Comparison of ENCODE assay signal across 16 mouse cellular contexts in the genomic region with DNA sequence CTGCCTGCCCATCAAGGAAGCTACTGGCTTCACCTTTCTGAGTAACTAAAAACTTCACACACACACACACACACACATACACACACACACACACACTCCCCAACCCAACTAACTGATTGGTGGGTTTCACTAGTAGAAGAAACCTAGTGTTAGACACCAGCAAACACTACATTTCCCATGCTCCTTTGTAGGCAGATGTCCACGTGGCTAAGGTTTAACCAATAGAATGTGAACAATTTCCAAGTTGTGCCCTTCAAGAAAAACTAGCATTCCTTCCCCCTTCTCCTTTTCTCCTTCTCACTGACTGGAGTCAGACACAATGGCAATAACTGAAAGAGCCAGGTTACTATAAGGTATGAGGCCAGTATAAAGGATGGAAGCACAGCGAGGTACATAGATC.
"Had no signal": no experiment of that assay in that cellular context is flagged by ENCODE, and none has a peak within 500 bp of the region (broad histone marks: within the 10 kb centered on the region; RNA-seq: fewer than 3 reads in every experiment).

No protein-coding gene starts in this region.

- H3K9ac ChIP-seq: liver, embryonic 14.5 days; lung, embryonic 14.5 days; midbrain, embryonic 12.5 days; neural tube, embryonic 13.5 days; neural tube, embryonic 15.5 days had no signal

- H3K27me3 ChIP-seq: megakaryocyte, embryonic 14.5 days; midbrain, embryonic 12.5 days; neural tube, embryonic 15.5 days had no signal

- H3K27ac ChIP-seq: liver, embryonic 14.5 days; macrophage; midbrain, embryonic 12.5 days; neural tube, embryonic 13.5 days; neural tube, embryonic 15.5 days had no signal

- H3K9me3 ChIP-seq: megakaryocyte, embryonic 14.5 days; midbrain, embryonic 12.5 days; neural tube, embryonic 13.5 days; neural tube, embryonic 15.5 days had no signal

- DNase-seq: lung, adult 18-20 months; lung, embryonic 14.5 days; lung, postnatal 10 days; midbrain, embryonic 14.5 days; right cerebral cortex, postnatal 14 days; right cerebral cortex, postnatal 4 days; spleen, adult 18-20 months; thymus, adult 18-20 months; thymus, postnatal 14 days; thymus, postnatal 36 days had no signal

- H3K4me2 ChIP-seq: lung, embryonic 14.5 days; midbrain, embryonic 12.5 days; neural tube, embryonic 13.5 days; neural tube, embryonic 15.5 days had no signal

- H3K36me3 ChIP-seq: midbrain, embryonic 12.5 days; neural tube, embryonic 13.5 days; neural tube, embryonic 15.5 days had no signal

- H3K4me3 ChIP-seq: megakaryocyte, embryonic 14.5 days; midbrain, embryonic 12.5 days; neural tube, embryonic 13.5 days; neural tube, embryonic 15.5 days had no signal

- H3K4me1 ChIP-seq: megakaryocyte, embryonic 14.5 days; neural tube, embryonic 13.5 days; neural tube, embryonic 15.5 days had no signal
